Mouse (Mus musculus) neural tube, embryonic 15.5 days (tissue): ENCODE results near the gene Rbm15b. TPM values are rescaled to one million over a fixed set of nuclear protein-coding genes. Genes with fewer than 3 reads are reported as not detected.

ENCODE experiments used
- polyA plus RNA-seq: library from polyadenylated mRNA; unstranded; fragments of >200 nt; fragmentation: Nextera tagmentation; extraction: Ambion mirVana; gene quantifications from 2 replicates; pipeline ENCODE4 v1.2.1, GENCODE M21; 2015

The Rbm15b gene
- polyA plus RNA-seq, 1 experiment from 2014 or later, result 13.5 TPM

Other genes with a start within 250 kb of the Rbm15b start
- gene Grm2, start 231.3 kb downstream of the Rbm15b start, polyA plus RNA-seq, result 4.9 and 6.4 TPM in 2 replicates
- gene Tex264, start 201.5 kb downstream of the Rbm15b start, polyA plus RNA-seq, result 72.2 and 83.3 TPM in 2 replicates
- 6.4 and 7.1 TPM in 2 replicates for gene Rad54l2, start 98.2 kb downstream of the Rbm15b start, polyA plus RNA-seq
- 15.9 and 17.3 TPM in 2 replicates for gene Dcaf1, start 65.6 kb downstream of the Rbm15b start, polyA plus RNA-seq
- 192 and 201 TPM in 2 replicates for gene Manf, start 4.6 kb upstream of the Rbm15b start, polyA plus RNA-seq